Mouse (Mus musculus) kidney, adult 2 months (tissue): ENCODE data around the gene Scaper.

ENCODE experiments used
- CTCF ChIP-seq: fragments of 200-500 bp; conservative IDR thresholded peaks from 2 replicates; pipeline ENCODE4 v1.5.1; 2011; ENCODE audit warnings: low read depth, mild to moderate bottlenecking, control low read depth, low read length, moderate library complexity, mixed read lengths; ENCODE audit not compliant: insufficient read depth, insufficient read length
- POLR2A ChIP-seq: fragments of 200-500 bp; IDR thresholded peaks from one replicate; pipeline ENCODE4 v1.6.1; 2011; ENCODE audit warnings: low read depth, low read length, control low read depth

- TF ChIP-seq POLR2A (no peak), CTCF (no peak)
These were observed 396.1 kb downstream of the Scaper start for GRCm38 (mm10) chr9:55541681-55542365.
